8 mouse cellular contexts compared by ENCODE assay signal in genomic region chr10:128310177-128310576, GRCm38 (mm10). TPM values are rescaled to one million over a fixed set of nuclear protein-coding genes. Genes with fewer than 3 reads are reported as not detected.
A peak's percentile ranks its signal among the peaks of the same experiment; 100 is the strongest.
DNase-seq lines count a peak whose midpoint lies in the region; ATAC-seq lines count a peak whose summit lies in the region.
"Had no signal": no experiment of that assay in that cellular context is flagged by ENCODE, and none has a peak within 500 bp of the region (broad histone marks: within the 10 kb centered on the region; RNA-seq: fewer than 3 reads in every experiment).

No protein-coding gene starts in this region.

- intact Hi-C loops in left cerebral cortex, postnatal 4 days (cut with DNase I) = no loop called here
- intact Hi-C loops in left cerebral cortex, postnatal 25 days (cut with DNase I) = no loop called here
- intact Hi-C loops in left cerebral cortex, postnatal 36 days (cut with DNase I) = no loop called here

- no peaks in the 10 kb centered on the region for H3K27me3 ChIP-seq in heart, embryonic 14.5 days (ENCODE audit: control insufficient read depth, insufficient read depth, low read length)
- H3K27me3 ChIP-seq in midbrain, embryonic 14.5 days (ENCODE audit: control insufficient read depth, insufficient read depth, low read length) = no peaks in the 10 kb centered on the region

- peak overlapping the region; percentile 78 to 87 for H3K27ac ChIP-seq in heart, embryonic 14.5 days (replicated peaks in 1 of 2; ENCODE audit: control insufficient read depth in 1 of 2, insufficient read depth in 1 of 2, low read depth in 2 of 2, low read length in 2 of 2)
- 0 out of 2 replicates have a peak overlapping the region, but pooled peaks have one; percentile 32 for H3K27ac ChIP-seq in midbrain, embryonic 14.5 days (replicated peaks; ENCODE audit: low read depth, low read length)

- peak overlapping the region; percentile 54 for H3K4me2 ChIP-seq in heart, embryonic 14.5 days (ENCODE audit: low read length)
- no peak overlapping the region for H3K4me2 ChIP-seq in midbrain, embryonic 14.5 days (ENCODE audit: low read length)

- H3K36me3 ChIP-seq in heart, embryonic 14.5 days (ENCODE audit: control insufficient read depth, insufficient read depth, low read length) = peaks cover 80% of the 10 kb centered on the region
- H3K36me3 ChIP-seq in midbrain, embryonic 14.5 days (ENCODE audit: control insufficient read depth, insufficient read depth, low read length) = peaks cover 65% of the 10 kb centered on the region

- 0 out of 4 replicates have a peak overlapping the region, but pooled peaks of 1 of the 2 experiments have one; percentile 11 for H3K4me3 ChIP-seq in heart, embryonic 14.5 days (ENCODE audit: control insufficient read depth in 1 of 2, insufficient read depth in 1 of 2, low read depth in 1 of 2, low read length in 2 of 2)
- no peak overlapping the region for H3K4me3 ChIP-seq in midbrain, embryonic 14.5 days (replicated peaks; ENCODE audit: low read depth, low read length)

- WGBS in heart, embryonic 14.5 days = 17% methylated on average over 11 of the region's 11 CpGs
- 62% methylated on average over 11 of the region's 11 CpGs for WGBS in midbrain, embryonic 14.5 days

- peak overlapping the region; percentile 45; the same call in 1 of the 2 replicates for H3K9ac ChIP-seq in heart, embryonic 14.5 days (ENCODE audit: low read length)
- no peak overlapping the region for H3K9ac ChIP-seq in midbrain, embryonic 14.5 days (replicated peaks; ENCODE audit: low read length)

- peak; percentile 75 for ATAC-seq in heart, embryonic 14.5 days (ENCODE audit: insufficient number of reproducible peaks, insufficient read depth, low FRiP score, low read depth)
- ATAC-seq in midbrain, embryonic 14.5 days (ENCODE audit: low FRiP score, low TSS enrichment) = no peak
- no peak for ATAC-seq in CD4-positive, CD25-positive, alpha-beta regulatory T cell, adult 4 months

- no peaks in the 10 kb centered on the region for H3K9me3 ChIP-seq in heart, embryonic 14.5 days (ENCODE audit: control insufficient read depth, low read length)
- H3K9me3 ChIP-seq in midbrain, embryonic 14.5 days (ENCODE audit: control insufficient read depth, low read length) = no peaks in the 10 kb centered on the region

- DNase-seq in left cerebral cortex, postnatal 4 days = peak; percentile 65
- DNase-seq in left cerebral cortex, postnatal 25 days (ENCODE audit: low spot score in 2 of 2) = no peak
- peak; percentile 71 to 83 for DNase-seq in adrenal gland, postnatal 36 days
- peak; percentile 53 for DNase-seq in midbrain, embryonic 14.5 days
- no peak for DNase-seq in left cerebral cortex, postnatal 36 days (ENCODE audit: low spot score in 2 of 2)

- peaks cover 11 to 20% of the 10 kb centered on the region in 2 experiments for H3K4me1 ChIP-seq in heart, embryonic 14.5 days (ENCODE audit: control insufficient read depth in 2 of 2, insufficient read depth in 2 of 2, low read length in 2 of 2)
- no peaks in the 10 kb centered on the region for H3K4me1 ChIP-seq in midbrain, embryonic 14.5 days (ENCODE audit: control insufficient read depth, insufficient read depth, low read length)

RNA-seq across cellular contexts. Expression of gene Pan2, which starts 7.0 kb away (rescaled TPM):
- total RNA-seq in left cerebral cortex, postnatal 4 days (2021) = 10 to 100 TPM; 19.9 to 22.4 TPM
- total RNA-seq in left cerebral cortex, postnatal 25 days (2021) = 10 to 100 TPM; 14.3 to 15.4 TPM
- total RNA-seq in adrenal gland, postnatal 36 days (2021) = 10 to 100 TPM; 17.7 to 19.6 TPM
- polyA plus RNA-seq in heart, embryonic 14.5 days (2014; fragmentation: Nextera tagmentation; extraction: Ambion mirVana) = 28.8 and 29.6 TPM in 2 replicates
- polyA plus RNA-seq in midbrain, embryonic 14.5 days (2014; fragmentation: Nextera tagmentation; extraction: Ambion mirVana) = 18.5 and 23.0 TPM in 2 replicates
- 10 to 100 TPM; 24.4 to 48.3 TPM for polyA plus RNA-seq in CD4-positive, CD25-positive, alpha-beta regulatory T cell, adult 4 months (2017; shearing (Covaris generic))
- total RNA-seq in left cerebral cortex, postnatal 36 days (2021) = 10 to 100 TPM; 11.3 to 17.2 TPM

RNA-seq across cellular contexts. Expression of gene Il23a, which starts 11.6 kb away (rescaled TPM):
- total RNA-seq in left cerebral cortex, postnatal 4 days (2021) = not detected
- under 1 TPM; 0.64 to 0.69 TPM for total RNA-seq in left cerebral cortex, postnatal 25 days (2021)
- total RNA-seq in adrenal gland, postnatal 36 days (2021) = not detected
- 3.3 and 4.3 TPM in 2 replicates for polyA plus RNA-seq in heart, embryonic 14.5 days (2014; fragmentation: Nextera tagmentation; extraction: Ambion mirVana)
- polyA plus RNA-seq in midbrain, embryonic 14.5 days (2014; fragmentation: Nextera tagmentation; extraction: Ambion mirVana) = 0.22 TPM in 1 of 2 replicates, not detected in the other
- not detected for polyA plus RNA-seq in CD4-positive, CD25-positive, alpha-beta regulatory T cell, adult 4 months (2017; shearing (Covaris generic))
- under 1 TPM; 0.27 to 0.29 TPM for total RNA-seq in left cerebral cortex, postnatal 36 days (2021)
- total RNA-seq: neutrophil, adult 5-6 weeks had no signal

RNA-seq across cellular contexts. Expression of gene Cnpy2, which starts 12.1 kb away (rescaled TPM):
- total RNA-seq in left cerebral cortex, postnatal 4 days (2021) = 10 to 100 TPM; 81.0 to 86.0 TPM
- total RNA-seq in left cerebral cortex, postnatal 25 days (2021) = 10 to 100 TPM; 64.7 to 70.5 TPM
- 100 to 1,000 TPM; 170 to 204 TPM for total RNA-seq in adrenal gland, postnatal 36 days (2021)
- 213 and 243 TPM in 2 replicates for polyA plus RNA-seq in heart, embryonic 14.5 days (2014; fragmentation: Nextera tagmentation; extraction: Ambion mirVana)
- polyA plus RNA-seq in midbrain, embryonic 14.5 days (2014; fragmentation: Nextera tagmentation; extraction: Ambion mirVana) = 193 and 194 TPM in 2 replicates
- polyA plus RNA-seq in CD4-positive, CD25-positive, alpha-beta regulatory T cell, adult 4 months (2017; shearing (Covaris generic)) = 100 to 1,000 TPM; 116 to 120 TPM
- total RNA-seq in left cerebral cortex, postnatal 36 days (2021) = 10 to 100 TPM; 62.9 to 74.4 TPM

RNA-seq across cellular contexts. Expression of gene Cs, which starts 27.4 kb away (rescaled TPM):
- total RNA-seq in left cerebral cortex, postnatal 4 days (2021) = 100 to 1,000 TPM; 236 to 250 TPM
- total RNA-seq in left cerebral cortex, postnatal 25 days (2021) = 100 to 1,000 TPM; 227 to 229 TPM
- total RNA-seq in adrenal gland, postnatal 36 days (2021) = 100 to 1,000 TPM; 369 to 370 TPM
- polyA plus RNA-seq in heart, embryonic 14.5 days (2014; fragmentation: Nextera tagmentation; extraction: Ambion mirVana) = 493 and 524 TPM in 2 replicates
- polyA plus RNA-seq in midbrain, embryonic 14.5 days (2014; fragmentation: Nextera tagmentation; extraction: Ambion mirVana) = 221 and 247 TPM in 2 replicates
- polyA plus RNA-seq in CD4-positive, CD25-positive, alpha-beta regulatory T cell, adult 4 months (2017; shearing (Covaris generic)) = 100 to 1,000 TPM; 124 to 182 TPM
- total RNA-seq in left cerebral cortex, postnatal 36 days (2021) = 100 to 1,000 TPM; 214 to 231 TPM

RNA-seq across cellular contexts. Expression of gene Stat2, which starts 39.8 kb away (rescaled TPM):
- 10 to 100 TPM; 32.1 to 38.1 TPM for total RNA-seq in left cerebral cortex, postnatal 4 days (2021)
- total RNA-seq in left cerebral cortex, postnatal 25 days (2021) = 10 to 100 TPM; 27.1 to 29.6 TPM
- 10 to 100 TPM; 32.9 to 33.6 TPM for total RNA-seq in adrenal gland, postnatal 36 days (2021)
- polyA plus RNA-seq in heart, embryonic 14.5 days (2014; fragmentation: Nextera tagmentation; extraction: Ambion mirVana) = 10.0 and 10.9 TPM in 2 replicates
- polyA plus RNA-seq in midbrain, embryonic 14.5 days (2014; fragmentation: Nextera tagmentation; extraction: Ambion mirVana) = 12.2 and 23.0 TPM in 2 replicates
- 10 to 100 TPM; 58.1 to 92.7 TPM for polyA plus RNA-seq in CD4-positive, CD25-positive, alpha-beta regulatory T cell, adult 4 months (2017; shearing (Covaris generic))
- total RNA-seq in left cerebral cortex, postnatal 36 days (2021) = 10 to 100 TPM; 24.0 to 35.6 TPM

Comparison
In these comparisons a context has a peak if more than half of its experiments do, and no peak if none do; other contexts are left out.
1. DNase-seq: peak in left cerebral cortex, postnatal 4 days (single experiment), adrenal gland, postnatal 36 days (2 of 2) and midbrain, embryonic 14.5 days (single experiment); none in left cerebral cortex, postnatal 25 days (0 of 2) and left cerebral cortex, postnatal 36 days (0 of 2).